Mouse (Mus musculus): ENCODE measurements around the gene Ccdc163. TPM values are rescaled to one million over a fixed set of nuclear protein-coding genes. Genes with fewer than 3 reads are reported as not detected.

Gene Ccdc163
- polyA plus RNA-seq, 1 experiment from 2014 or later: 35.1 TPM

- TF ChIP-seq CTCF (IDR thresholded peaks at IDR 0.05; ENCODE audit: low read depth): no peak
- H3K4me3 ChIP-seq (ENCODE audit: low read depth, low read length): peak overlapping the region; percentile 53; the same call in 1 of the 2 replicates
- H3K4me1 ChIP-seq (ENCODE audit: insufficient read depth): peaks cover 4% of the 10 kb centered on the region; the same call in 1 of the 2 replicates
- H3K9ac ChIP-seq: peak overlapping the region; percentile 77
- ATAC-seq (ENCODE audit: insufficient read depth) (no peak), DNase-seq (no peak)
- no peaks in the 10 kb centered on the region for H3K27me3 ChIP-seq (ENCODE audit: insufficient read depth, low read length)
- no peaks in the 10 kb centered on the region for H3K9me3 ChIP-seq (ENCODE audit: low read depth, low read length)
- peak overlapping the region; percentile 97 for H3K27ac ChIP-seq (ENCODE audit: low read depth)
- WGBS: 69% methylated on average over 2 of the region's 2 CpGs
- peaks cover 21% of the 10 kb centered on the region for H3K36me3 ChIP-seq (ENCODE audit: insufficient read depth)
- H3K4me2 ChIP-seq: peak overlapping the region; percentile 84
Observed at GRCm38 (mm10) chr4:116684665-116685064, 23.6 kb upstream of the Ccdc163 start.

DNA sequence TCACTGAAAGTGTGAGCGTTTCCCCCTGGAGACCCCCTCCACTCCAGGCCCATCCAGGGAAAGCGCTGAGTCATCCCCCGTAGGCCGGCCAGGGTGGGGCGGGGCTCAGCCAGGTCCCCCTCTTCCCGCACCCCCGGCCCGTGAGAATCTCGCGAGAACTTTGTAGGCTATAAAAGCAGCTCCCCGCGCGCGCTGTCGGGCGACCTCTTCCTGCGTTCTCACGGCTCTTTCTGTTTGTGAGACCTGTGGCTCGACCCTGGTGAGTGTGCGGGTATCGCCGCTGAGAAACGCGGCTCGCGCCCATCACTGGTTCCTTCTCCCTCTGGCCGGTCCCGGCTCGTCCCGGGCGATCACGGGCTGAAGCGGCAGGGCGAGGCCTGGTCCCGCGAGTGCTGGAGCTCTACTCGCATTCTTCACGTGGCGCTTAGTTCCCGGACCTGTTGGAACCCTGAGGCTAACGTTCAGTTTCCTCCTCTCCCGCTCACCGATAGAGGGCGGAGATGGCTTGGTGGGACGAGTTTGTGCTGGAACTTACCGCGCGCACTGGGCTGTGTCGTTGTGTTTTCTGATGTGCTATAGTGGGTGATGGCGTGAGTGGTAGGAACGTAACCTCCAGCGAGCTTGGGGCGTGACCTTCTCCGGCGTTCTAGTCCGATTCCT lies 22.8 kb upstream of the Ccdc163 start, which contains the start of gene Prdx1:
Gene Prdx1, plus strand, starts transcription at position 143 of the 660 bp plus-strand sequence.
- DNase-seq (peak; percentile 94), ATAC-seq (ENCODE audit: insufficient read depth) (peak; percentile 96)
- Histone ChIP-seq H3K27ac (ENCODE audit: low read depth) (peak within 1 kb of the TSS; percentile 97), H3K9me3 (ENCODE audit: low read depth, low read length) (no peaks in the 10 kb centered on the region), H3K9ac (peak within 1 kb of the TSS; percentile 77), H3K27me3 (ENCODE audit: insufficient read depth, low read length) (no peaks in the 10 kb centered on the region), H3K4me2 (peak within 1 kb of the TSS; percentile 84), H3K4me1 (ENCODE audit: insufficient read depth) (peaks cover 4% of the 10 kb centered on the region; the same call in 1 of the 2 replicates), H3K4me3 (ENCODE audit: low read depth, low read length) (peak within 1 kb of the TSS; percentile 53), H3K36me3 (ENCODE audit: insufficient read depth) (peaks cover 30% of the 10 kb centered on the region)
- TF ChIP-seq CTCF (IDR thresholded peaks at IDR 0.05; ENCODE audit: low read depth): peak; percentile 94
- 0% methylated on average over 56 of the region's 56 CpGs for WGBS

DNA sequence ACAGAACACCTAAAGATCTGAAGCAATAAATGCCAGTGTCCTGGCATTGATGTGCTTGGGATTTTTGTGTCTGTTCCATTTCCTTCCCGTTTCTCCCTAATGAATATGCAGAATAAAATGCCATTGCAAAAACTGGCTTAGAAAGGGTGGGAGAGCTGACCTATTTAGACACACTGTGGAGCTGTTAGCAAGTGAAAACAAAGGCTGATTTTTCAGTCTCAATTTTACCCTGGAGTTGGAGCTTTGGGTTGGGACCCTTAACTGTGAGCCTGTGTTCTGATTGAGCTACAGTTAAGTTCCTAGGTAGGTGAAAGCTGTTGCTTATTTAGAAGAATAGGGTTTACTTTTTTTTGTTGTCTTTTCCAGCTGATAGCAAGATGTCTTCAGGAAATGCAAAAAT lies 21.3 kb upstream of the Ccdc163 start:
- peaks cover 4% of the 10 kb centered on the region; the same call in 1 of the 2 replicates for H3K4me1 ChIP-seq (ENCODE audit: insufficient read depth)
- no peak for DNase-seq
- H3K27ac ChIP-seq (ENCODE audit: low read depth): no peak overlapping the region
- H3K4me2 ChIP-seq: peak overlapping the region; percentile 84
- WGBS: 26% methylated on average over 1 of the region's 1 CpGs
- no peak for ATAC-seq (ENCODE audit: insufficient read depth)
- no peaks in the 10 kb centered on the region for H3K27me3 ChIP-seq (ENCODE audit: insufficient read depth, low read length)
- H3K9ac ChIP-seq: peak overlapping the region; percentile 77; the same call in 1 of the 2 replicates
- peak overlapping the region; percentile 53 for H3K4me3 ChIP-seq (ENCODE audit: low read depth, low read length)
- no peaks in the 10 kb centered on the region for H3K9me3 ChIP-seq (ENCODE audit: low read depth, low read length)
- no peak for TF ChIP-seq CTCF (IDR thresholded peaks at IDR 0.05; ENCODE audit: low read depth)
- H3K36me3 ChIP-seq (ENCODE audit: insufficient read depth): peaks cover 43% of the 10 kb centered on the region

DNA sequence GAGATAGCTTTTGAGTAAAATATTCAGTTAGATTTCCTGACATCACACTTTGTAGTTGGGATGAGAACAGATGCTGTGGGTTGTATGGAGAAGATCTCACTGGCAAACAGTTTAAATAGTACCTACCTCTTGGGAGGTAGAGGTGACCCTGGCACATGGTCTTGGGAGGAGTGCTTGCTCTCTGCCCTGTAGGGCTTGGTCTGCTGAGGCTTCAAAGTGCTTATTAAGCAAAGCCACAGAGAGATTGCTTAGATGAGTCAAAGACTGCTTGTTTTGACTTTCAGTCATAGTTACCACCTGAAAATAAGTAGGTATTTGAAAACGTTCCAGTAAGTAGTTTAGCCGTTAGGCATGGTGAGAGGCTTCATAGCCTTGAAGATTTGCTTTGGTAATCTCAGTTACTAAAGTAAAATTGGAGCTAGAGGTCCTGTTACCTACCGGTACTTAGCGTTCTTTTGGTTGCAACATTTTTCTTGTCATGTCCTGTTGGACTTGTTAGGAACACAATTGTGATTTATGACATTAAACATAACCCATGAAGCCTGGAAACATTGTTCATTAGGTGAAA lies 18.9 kb upstream of the Ccdc163 start:
- Histone ChIP-seq H3K36me3 (ENCODE audit: insufficient read depth) (peaks cover 67% of the 10 kb centered on the region), H3K27ac (ENCODE audit: low read depth) (no peak overlapping the region), H3K9me3 (ENCODE audit: low read depth, low read length) (no peaks in the 10 kb centered on the region), H3K4me1 (ENCODE audit: insufficient read depth) (peaks cover 4% of the 10 kb centered on the region; the same call in 1 of the 2 replicates), H3K9ac (no peak overlapping the region), H3K4me3 (ENCODE audit: low read depth, low read length) (no peak overlapping the region), H3K4me2 (no peak overlapping the region), H3K27me3 (ENCODE audit: insufficient read depth, low read length) (no peaks in the 10 kb centered on the region)
- 85% methylated on average over 4 of the region's 4 CpGs for WGBS
- ATAC-seq (ENCODE audit: insufficient read depth) (no peak), DNase-seq (no peak)
- no peak for TF ChIP-seq CTCF (IDR thresholded peaks at IDR 0.05; ENCODE audit: low read depth)

- Histone ChIP-seq H3K9me3 (ENCODE audit: low read depth, low read length) (no peaks in the 10 kb centered on the region), H3K4me3 (ENCODE audit: low read depth, low read length) (no peak overlapping the region), H3K27me3 (ENCODE audit: insufficient read depth, low read length) (no peaks in the 10 kb centered on the region), H3K9ac (no peak overlapping the region), H3K4me2 (no peak overlapping the region), H3K4me1 (ENCODE audit: insufficient read depth) (no peaks in the 10 kb centered on the region), H3K36me3 (ENCODE audit: insufficient read depth) (peaks cover 93% of the 10 kb centered on the region), H3K27ac (ENCODE audit: low read depth) (no peak overlapping the region)
- WGBS: 88% methylated on average over 2 of the region's 2 CpGs
- TF ChIP-seq CTCF (IDR thresholded peaks at IDR 0.05; ENCODE audit: low read depth): no peak
- DNase-seq (no peak), ATAC-seq (ENCODE audit: insufficient read depth) (no peak)
Observed at GRCm38 (mm10) chr4:116692146-116692545, 16.2 kb upstream of the Ccdc163 start.

- Histone ChIP-seq H3K4me1 (ENCODE audit: insufficient read depth) (no peaks in the 10 kb centered on the region), H3K4me2 (no peak overlapping the region), H3K9me3 (ENCODE audit: low read depth, low read length) (no peaks in the 10 kb centered on the region), H3K9ac (no peak overlapping the region), H3K4me3 (ENCODE audit: low read depth, low read length) (no peak overlapping the region), H3K27me3 (ENCODE audit: insufficient read depth, low read length) (no peaks in the 10 kb centered on the region), H3K27ac (ENCODE audit: low read depth) (no peak overlapping the region), H3K36me3 (ENCODE audit: insufficient read depth) (peaks cover 95% of the 10 kb centered on the region)
- no peak for TF ChIP-seq CTCF (IDR thresholded peaks at IDR 0.05; ENCODE audit: low read depth)
- DNase-seq (no peak), ATAC-seq (ENCODE audit: insufficient read depth) (no peak)
- WGBS: 85% methylated on average over 2 of the region's 2 CpGs
Observed at GRCm38 (mm10) chr4:116693785-116694184, 14.5 kb upstream of the Ccdc163 start.

DNA sequence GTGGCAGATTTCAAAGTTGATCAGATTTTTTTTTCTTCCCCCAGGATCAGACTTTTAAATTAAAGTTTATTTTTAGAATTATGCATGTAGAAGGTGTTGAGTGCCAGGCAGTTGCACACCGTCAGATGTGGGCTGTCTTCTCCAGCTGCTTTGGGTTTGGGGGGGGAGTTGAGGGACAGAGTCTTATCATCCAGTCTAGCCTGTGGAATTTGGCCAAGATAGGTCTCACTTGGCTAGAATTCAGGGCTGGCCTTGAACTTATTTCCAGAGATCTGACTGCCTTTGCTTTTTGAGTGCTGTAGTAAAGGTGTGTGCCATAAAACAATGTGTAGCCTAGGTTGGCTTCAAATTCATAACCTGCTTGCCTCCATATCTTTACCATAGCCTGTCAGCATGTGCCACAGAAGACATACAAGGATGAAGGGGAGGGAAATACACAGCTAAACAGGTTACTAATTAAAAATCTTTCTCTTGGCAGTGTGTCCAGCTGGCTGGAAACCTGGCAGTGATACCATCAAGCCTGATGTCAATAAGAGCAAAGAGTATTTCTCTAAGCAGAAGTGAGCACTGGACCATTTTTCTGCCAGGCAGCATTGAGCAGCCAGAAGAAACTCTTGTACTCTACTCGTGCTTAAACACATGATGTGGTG lies 9.5 kb upstream of the Ccdc163 start:
- no peak overlapping the region for H3K4me2 ChIP-seq
- no peak for ATAC-seq (ENCODE audit: insufficient read depth)
- no peaks in the 10 kb centered on the region for H3K9me3 ChIP-seq (ENCODE audit: low read depth, low read length)
- no peak overlapping the region for H3K9ac ChIP-seq
- no peak overlapping the region for H3K27ac ChIP-seq (ENCODE audit: low read depth)
- TF ChIP-seq CTCF (IDR thresholded peaks at IDR 0.05; ENCODE audit: low read depth): no peak
- no peak overlapping the region for H3K4me3 ChIP-seq (ENCODE audit: low read depth, low read length)
- DNase-seq: no peak
- 62% methylated on average over 2 of the region's 2 CpGs for WGBS
- H3K27me3 ChIP-seq (ENCODE audit: insufficient read depth, low read length): no peaks in the 10 kb centered on the region
- no peaks in the 10 kb centered on the region for H3K4me1 ChIP-seq (ENCODE audit: insufficient read depth)
- H3K36me3 ChIP-seq (ENCODE audit: insufficient read depth): peaks cover 76% of the 10 kb centered on the region

Data from lung, embryonic 14.5 days (tissue).